Comparison of ENCODE assay signal across 9 mouse cellular contexts in the genomic region with DNA sequence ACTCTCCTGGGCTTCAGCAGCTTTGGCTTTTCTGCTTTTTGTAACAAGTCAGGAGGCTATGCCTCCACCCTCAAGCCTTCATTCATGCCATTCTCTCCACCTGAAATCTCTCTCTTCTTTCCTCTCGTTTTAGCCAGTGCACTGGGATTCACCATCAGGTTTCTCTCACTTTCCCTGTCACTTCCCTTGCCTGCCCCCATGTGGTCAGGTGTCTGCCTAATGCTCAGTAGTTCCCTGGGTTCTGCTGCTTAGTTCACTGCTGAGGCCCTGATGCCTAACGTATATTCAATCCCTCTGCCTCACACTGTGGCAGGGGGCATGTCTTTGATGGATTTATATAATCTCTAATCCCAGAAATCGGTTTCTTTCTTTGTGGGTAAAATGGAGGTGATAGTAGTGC. TPM values are rescaled to one million over a fixed set of nuclear protein-coding genes. Genes with fewer than 3 reads are reported as not detected.
DNase-seq lines count a peak whose midpoint lies in the region; ATAC-seq and TF ChIP-seq lines count a peak whose summit lies in the region.
"Had no signal": no experiment of that assay in that cellular context is flagged by ENCODE, and none has a peak within 500 bp of the region (broad histone marks: within the 10 kb centered on the region; RNA-seq: fewer than 3 reads in every experiment).

No protein-coding gene starts in this region.

- H3K9me3 ChIP-seq in hindbrain, postnatal 0 days (ENCODE audit: low read length) = no peaks in the 10 kb centered on the region
- no peaks in the 10 kb centered on the region for H3K9me3 ChIP-seq in hindbrain, embryonic 13.5 days
- no peaks in the 10 kb centered on the region for H3K9me3 ChIP-seq in stomach, postnatal 0 days (ENCODE audit: control insufficient read depth, low read length)
- H3K9me3 ChIP-seq in hindbrain, embryonic 12.5 days (replicated peaks) = no peaks in the 10 kb centered on the region

- 0 out of 2 replicates have a peak, but pooled peaks cover under 1% of the 10 kb centered on the region for H3K4me1 ChIP-seq in hindbrain, postnatal 0 days (ENCODE audit: insufficient read depth, low read length)
- peaks cover 7% of the 10 kb centered on the region for H3K4me1 ChIP-seq in hindbrain, embryonic 13.5 days (replicated peaks)
- H3K4me1 ChIP-seq in thymus, adult 2 months (replicated peaks; ENCODE audit: control insufficient read depth, insufficient read depth, low read length) = peaks cover 14% of the 10 kb centered on the region
- no peaks in the 10 kb centered on the region for H3K4me1 ChIP-seq in stomach, postnatal 0 days (replicated peaks; ENCODE audit: control insufficient read depth, insufficient read depth)
- no peaks in the 10 kb centered on the region for H3K4me1 ChIP-seq in hindbrain, embryonic 12.5 days

- peak; percentile 16 for DNase-seq in hindbrain, postnatal 0 days (ENCODE audit: low spot score)
- DNase-seq in thymus, adult 2 months = peak; percentile 16
- no peak for DNase-seq in thymus, postnatal 0 days (ENCODE audit: low spot score)
- DNase-seq in cerebellum, adult 9-10 months = peak; percentile 68
- peak; percentile 42 for DNase-seq in stomach, postnatal 0 days (ENCODE audit: low spot score)
- no peak for DNase-seq in urinary bladder, postnatal 4 days (ENCODE audit: low spot score in 2 of 2)
- DNase-seq: adrenal gland, adult 8-10 months had no signal

- TF ChIP-seq EP300 in stomach, postnatal 0 days (optimal IDR thresholded peaks at IDR 0.05) = no peak

- TF ChIP-seq POLR2A in thymus, adult 2 months (IDR thresholded peaks at IDR 0.05; ENCODE audit: control insufficient read depth, extremely low read depth, insufficient read depth, low read length, poor library complexity) = no peak

- H3K9ac ChIP-seq in hindbrain, postnatal 0 days (replicated peaks; ENCODE audit: low read length) = no peak overlapping the region
- no peak overlapping the region for H3K9ac ChIP-seq in hindbrain, embryonic 13.5 days
- H3K9ac ChIP-seq in stomach, postnatal 0 days (ENCODE audit: low read length) = no peak overlapping the region
- H3K9ac ChIP-seq in hindbrain, embryonic 12.5 days = no peak overlapping the region

- no peaks in the 10 kb centered on the region for H3K27me3 ChIP-seq in hindbrain, postnatal 0 days (ENCODE audit: insufficient read depth, low read length)
- H3K27me3 ChIP-seq in hindbrain, embryonic 13.5 days = no peaks in the 10 kb centered on the region
- no peaks in the 10 kb centered on the region for H3K27me3 ChIP-seq in thymus, adult 2 months (ENCODE audit: control insufficient read depth, insufficient read depth, low read length)
- no peaks in the 10 kb centered on the region for H3K27me3 ChIP-seq in stomach, postnatal 0 days (ENCODE audit: control insufficient read depth, insufficient read depth, low read length)
- H3K27me3 ChIP-seq in hindbrain, embryonic 12.5 days = no peaks in the 10 kb centered on the region

- no peak overlapping the region for H3K27ac ChIP-seq in hindbrain, postnatal 0 days
- H3K27ac ChIP-seq in hindbrain, embryonic 13.5 days = no peak overlapping the region
- no peak overlapping the region for H3K27ac ChIP-seq in thymus, adult 2 months (ENCODE audit: control insufficient read depth, insufficient read depth, low read length)
- no peak overlapping the region for H3K27ac ChIP-seq in stomach, postnatal 0 days (replicated peaks)
- H3K27ac ChIP-seq in hindbrain, embryonic 12.5 days = no peak overlapping the region

- peak; percentile 52 for TF ChIP-seq CTCF in hindbrain, postnatal 0 days (IDR thresholded peaks at IDR 0.05; ENCODE audit: low read depth)
- no peak for TF ChIP-seq CTCF in thymus, adult 2 months (IDR thresholded peaks at IDR 0.05; ENCODE audit: borderline replicate concordance, control insufficient read depth, extremely low read depth, insufficient read depth, low read length, poor library complexity)
- peak; percentile 71 for TF ChIP-seq CTCF in stomach, postnatal 0 days (IDR thresholded peaks at IDR 0.05; ENCODE audit: low read depth)

- H3K4me3 ChIP-seq in hindbrain, postnatal 0 days (ENCODE audit: low read length) = no peak overlapping the region
- no peak overlapping the region for H3K4me3 ChIP-seq in hindbrain, embryonic 13.5 days
- no peak overlapping the region for H3K4me3 ChIP-seq in thymus, adult 2 months (ENCODE audit: control insufficient read depth, insufficient read depth, low read length)
- H3K4me3 ChIP-seq in stomach, postnatal 0 days (ENCODE audit: low read depth, low read length) = no peak overlapping the region
- H3K4me3 ChIP-seq in hindbrain, embryonic 12.5 days = no peak overlapping the region

- 41% methylated on average over 3 of the region's 3 CpGs for WGBS in hindbrain, postnatal 0 days
- 31% methylated on average over 3 of the region's 3 CpGs for WGBS in hindbrain, embryonic 13.5 days
- 74% methylated on average over 3 of the region's 3 CpGs for WGBS in thymus, adult 2 months
- WGBS in stomach, postnatal 0 days = 38% methylated on average over 3 of the region's 3 CpGs
- WGBS in hindbrain, embryonic 12.5 days = 48% methylated on average over 3 of the region's 3 CpGs

- no peak overlapping the region for H3K4me2 ChIP-seq in hindbrain, postnatal 0 days (ENCODE audit: low read depth, low read length)
- H3K4me2 ChIP-seq in hindbrain, embryonic 13.5 days = no peak overlapping the region
- no peak overlapping the region for H3K4me2 ChIP-seq in stomach, postnatal 0 days (replicated peaks; ENCODE audit: low read depth)
- H3K4me2 ChIP-seq in hindbrain, embryonic 12.5 days (replicated peaks) = no peak overlapping the region

- no peaks in the 10 kb centered on the region for H3K36me3 ChIP-seq in hindbrain, postnatal 0 days (ENCODE audit: insufficient read depth, low read length)
- H3K36me3 ChIP-seq in hindbrain, embryonic 13.5 days = no peaks in the 10 kb centered on the region; the same call in none of the 2 replicates
- no peaks in the 10 kb centered on the region for H3K36me3 ChIP-seq in thymus, adult 2 months (ENCODE audit: control insufficient read depth, insufficient read depth, low read length)
- no peaks in the 10 kb centered on the region; the same call in 1 of the 2 replicates for H3K36me3 ChIP-seq in stomach, postnatal 0 days (ENCODE audit: control insufficient read depth, insufficient read depth, low read length)
- no peaks in the 10 kb centered on the region for H3K36me3 ChIP-seq in hindbrain, embryonic 12.5 days

- ATAC-seq in hindbrain, postnatal 0 days = no peak
- no peak for ATAC-seq in hindbrain, embryonic 13.5 days (ENCODE audit: low FRiP score)
- ATAC-seq in stomach, postnatal 0 days (ENCODE audit: low FRiP score, low TSS enrichment) = no peak
- no peak for ATAC-seq in hindbrain, embryonic 12.5 days (ENCODE audit: low FRiP score)

RNA-seq across cellular contexts. Expression of a gene that starts 29.9 kb away (rescaled TPM):
- total RNA-seq in hindbrain, postnatal 0 days (2014; rRNA removed) = 20.6 and 32.9 TPM in 2 replicates
- polyA plus RNA-seq in hindbrain, postnatal 0 days (2015; fragmentation: Nextera tagmentation; extraction: Ambion mirVana) = 2.8 and 3.1 TPM in 2 replicates
- polyA plus RNA-seq in hindbrain, embryonic 13.5 days (2015; fragmentation: Nextera tagmentation; extraction: Ambion mirVana) = 7.2 and 9.2 TPM in 2 replicates
- polyA plus RNA-seq in thymus, adult 2 months (2012; rRNA removed) = 22.0 and 27.6 TPM in 2 replicates
- polyA plus RNA-seq in thymus, postnatal 0 days (2015; fragmentation: Nextera tagmentation; extraction: Ambion mirVana) = 3.3 and 3.7 TPM in 2 replicates
- polyA plus RNA-seq in stomach, postnatal 0 days (2015; fragmentation: Nextera tagmentation; extraction: Ambion mirVana) = 2.6 and 3.3 TPM in 2 replicates
- polyA plus RNA-seq in hindbrain, embryonic 12.5 days (2016; fragmentation: Nextera tagmentation; extraction: Ambion mirVana) = 10.0 and 12.0 TPM in 2 replicates

RNA-seq across cellular contexts. Expression of a gene that starts 29.9 kb away (rescaled TPM):
- total RNA-seq in hindbrain, postnatal 0 days (2014; rRNA removed) = 69.9 and 75.5 TPM in 2 replicates
- 18.8 and 20.7 TPM in 2 replicates for polyA plus RNA-seq in hindbrain, postnatal 0 days (2015; fragmentation: Nextera tagmentation; extraction: Ambion mirVana)
- polyA plus RNA-seq in hindbrain, embryonic 13.5 days (2015; fragmentation: Nextera tagmentation; extraction: Ambion mirVana) = 37.3 and 39.7 TPM in 2 replicates
- polyA plus RNA-seq in thymus, adult 2 months (2012; rRNA removed) = 18.8 and 20.4 TPM in 2 replicates
- 3.9 and 5.5 TPM in 2 replicates for polyA plus RNA-seq in thymus, postnatal 0 days (2015; fragmentation: Nextera tagmentation; extraction: Ambion mirVana)
- 2.1 and 2.2 TPM in 2 replicates for polyA plus RNA-seq in stomach, postnatal 0 days (2015; fragmentation: Nextera tagmentation; extraction: Ambion mirVana)
- polyA plus RNA-seq in hindbrain, embryonic 12.5 days (2016; fragmentation: Nextera tagmentation; extraction: Ambion mirVana) = 29.0 and 30.1 TPM in 2 replicates

Comparison
In these comparisons a context has a peak if more than half of its experiments do, and no peak if none do; other contexts are left out.
1. DNase-seq: peak in hindbrain, postnatal 0 days (single experiment), thymus, adult 2 months (single experiment), cerebellum, adult 9-10 months (single experiment) and stomach, postnatal 0 days (single experiment); none in thymus, postnatal 0 days (single experiment) and urinary bladder, postnatal 4 days (0 of 2).